Mouse (Mus musculus): ENCODE results near the gene Gdf5. TPM values are rescaled to one million over a fixed set of nuclear protein-coding genes. Genes with fewer than 3 reads are reported as not detected.
A peak's percentile ranks its signal among the peaks of the same experiment; 100 is the strongest.

Gdf5 gene
- polyA plus RNA-seq, 1 experiment from 2014 or later, result 0.70 TPM

DNA sequence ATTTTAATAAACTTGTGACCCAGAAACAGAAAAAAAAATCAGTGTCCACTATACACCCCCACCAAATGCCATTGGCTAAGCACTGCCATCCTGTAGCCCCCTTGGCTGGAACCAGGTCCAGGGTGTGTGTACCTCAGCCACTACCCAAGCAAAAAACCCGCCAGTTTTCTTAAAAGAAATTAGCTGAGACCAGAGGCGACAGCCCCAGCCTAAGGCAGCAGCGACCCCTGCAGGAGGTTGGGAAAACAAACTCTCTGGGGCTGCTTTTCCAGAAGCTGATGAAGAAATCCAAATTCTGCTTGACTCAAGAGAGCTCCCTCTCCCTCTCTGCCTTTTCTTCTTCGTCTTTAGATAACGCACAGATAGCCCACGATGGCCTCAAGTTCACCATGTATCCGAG is 902 bp upstream of the Gdf5 start:
- no peak overlapping the region for H3K4me3 ChIP-seq (replicated peaks; ENCODE audit: low read depth, low read length)
- ATAC-seq (ENCODE audit: low FRiP score, low TSS enrichment), result no peak
- no peaks in the 10 kb centered on the region for H3K36me3 ChIP-seq (ENCODE audit: control insufficient read depth, insufficient read depth, low read length)
- H3K27ac ChIP-seq (replicated peaks; ENCODE audit: low read depth, low read length), result no peak overlapping the region
- no peaks in the 10 kb centered on the region for H3K9me3 ChIP-seq (ENCODE audit: control insufficient read depth, low read length)
- WGBS, result 3% methylated on average over 7 of the region's 7 CpGs
- no peak overlapping the region for H3K4me2 ChIP-seq (ENCODE audit: low read length)
- H3K4me1 ChIP-seq (ENCODE audit: control insufficient read depth, insufficient read depth, low read length), result peaks cover 13% of the 10 kb centered on the region; the same call in 1 of the 2 replicates
- no peak overlapping the region for H3K9ac ChIP-seq (replicated peaks; ENCODE audit: low read length)
- H3K27me3 ChIP-seq (ENCODE audit: control insufficient read depth, insufficient read depth, low read length), result no peaks in the 10 kb centered on the region
- DNase-seq, result peak; percentile 81

DNA sequence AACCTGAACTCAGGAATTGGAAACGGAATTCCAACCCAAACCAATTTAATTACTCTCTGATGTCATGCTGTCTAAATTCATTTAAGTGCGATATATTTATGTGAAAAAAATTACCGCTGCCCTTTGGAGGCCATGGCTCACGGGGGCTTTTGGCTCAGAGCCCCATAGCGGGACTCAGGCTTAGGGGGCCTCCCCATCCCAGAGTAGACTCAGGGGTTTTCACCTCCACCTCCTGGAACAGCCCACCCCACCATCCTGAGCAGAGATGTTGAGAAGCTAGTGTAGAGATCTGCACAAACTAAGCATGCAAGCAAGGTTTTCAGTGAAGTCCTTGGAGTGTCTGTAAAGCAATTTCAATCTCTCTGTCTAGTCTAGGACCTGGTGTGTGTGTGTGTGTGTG is 413 bp upstream of the Gdf5 start:
- H3K27ac ChIP-seq (replicated peaks; ENCODE audit: low read depth, low read length), result no peak overlapping the region
- no peak overlapping the region for H3K9ac ChIP-seq (replicated peaks; ENCODE audit: low read length)
- peaks cover 13% of the 10 kb centered on the region; the same call in 1 of the 2 replicates for H3K4me1 ChIP-seq (ENCODE audit: control insufficient read depth, insufficient read depth, low read length)
- H3K36me3 ChIP-seq (ENCODE audit: control insufficient read depth, insufficient read depth, low read length), result no peaks in the 10 kb centered on the region
- ATAC-seq (ENCODE audit: low FRiP score, low TSS enrichment) (no peak), DNase-seq (no peak)
- WGBS, result 51% methylated on average over 5 of the region's 5 CpGs
- no peak overlapping the region for H3K4me2 ChIP-seq (ENCODE audit: low read length)
- H3K27me3 ChIP-seq (ENCODE audit: control insufficient read depth, insufficient read depth, low read length), result no peaks in the 10 kb centered on the region
- H3K4me3 ChIP-seq (replicated peaks; ENCODE audit: low read depth, low read length), result no peak overlapping the region
- no peaks in the 10 kb centered on the region for H3K9me3 ChIP-seq (ENCODE audit: control insufficient read depth, low read length)

DNA sequence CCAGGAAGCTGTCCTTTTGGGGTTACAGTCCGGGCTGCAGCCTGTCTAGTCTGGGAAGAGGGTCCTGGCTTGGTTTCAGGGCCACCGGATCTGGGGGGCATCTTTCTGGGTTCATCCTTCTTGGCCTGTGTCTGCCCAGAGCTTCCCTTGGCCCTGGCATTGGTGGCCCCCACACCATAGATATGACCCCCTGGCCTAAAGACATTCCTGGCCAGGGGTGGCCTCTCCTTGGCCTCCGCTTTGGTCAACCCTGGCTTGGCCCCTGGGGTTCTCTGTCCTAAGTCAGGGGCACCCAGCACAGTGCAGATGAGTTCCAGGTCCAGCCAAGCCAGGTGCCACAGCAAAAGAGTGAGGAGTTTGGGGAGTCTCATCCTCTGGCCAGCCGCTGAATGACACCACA is 482 bp downstream of the Gdf5 start:
- peaks cover 13% of the 10 kb centered on the region; the same call in 1 of the 2 replicates for H3K4me1 ChIP-seq (ENCODE audit: control insufficient read depth, insufficient read depth, low read length)
- no peak overlapping the region for H3K4me2 ChIP-seq (ENCODE audit: low read length)
- no peak overlapping the region for H3K27ac ChIP-seq (replicated peaks; ENCODE audit: low read depth, low read length)
- no peaks in the 10 kb centered on the region for H3K9me3 ChIP-seq (ENCODE audit: control insufficient read depth, low read length)
- no peak overlapping the region for H3K4me3 ChIP-seq (replicated peaks; ENCODE audit: low read depth, low read length)
- no peaks in the 10 kb centered on the region for H3K36me3 ChIP-seq (ENCODE audit: control insufficient read depth, insufficient read depth, low read length)
- DNase-seq (no peak), ATAC-seq (ENCODE audit: low FRiP score, low TSS enrichment) (no peak)
- H3K27me3 ChIP-seq (ENCODE audit: control insufficient read depth, insufficient read depth, low read length), result no peaks in the 10 kb centered on the region
- 83% methylated on average over 4 of the region's 4 CpGs for WGBS
- H3K9ac ChIP-seq (replicated peaks; ENCODE audit: low read length), result no peak overlapping the region

DNA sequence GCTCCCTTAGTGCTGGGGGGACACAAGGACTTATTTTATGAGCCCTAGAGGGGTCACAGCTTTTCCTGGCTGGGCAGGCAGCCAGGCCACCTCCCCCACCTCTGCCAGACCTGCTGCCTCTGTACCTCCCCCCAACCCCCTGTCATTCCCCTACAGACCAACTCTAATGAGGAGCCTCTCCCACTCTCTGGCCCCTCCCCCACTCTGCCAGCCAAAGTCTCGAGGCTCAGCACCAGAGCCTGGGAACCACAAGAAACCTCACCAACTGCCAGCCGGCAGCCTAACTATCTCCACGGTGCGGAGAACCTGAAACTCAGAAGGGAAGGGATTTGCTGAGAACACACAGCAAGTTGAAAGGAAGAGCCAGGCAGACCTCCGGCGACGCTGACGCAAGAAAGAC is 1.7 kb downstream of the Gdf5 start:
- WGBS, result 2% methylated on average over 8 of the region's 8 CpGs
- no peaks in the 10 kb centered on the region for H3K36me3 ChIP-seq (ENCODE audit: control insufficient read depth, insufficient read depth, low read length)
- ATAC-seq (ENCODE audit: low FRiP score, low TSS enrichment) (no peak), DNase-seq (peak; percentile 62)
- H3K4me1 ChIP-seq (ENCODE audit: control insufficient read depth, insufficient read depth, low read length), result peaks cover 13% of the 10 kb centered on the region; the same call in 1 of the 2 replicates
- H3K9ac ChIP-seq (replicated peaks; ENCODE audit: low read length), result no peak overlapping the region
- peak overlapping the region; percentile 31; the same call in 1 of the 2 replicates for H3K4me2 ChIP-seq (ENCODE audit: low read length)
- no peaks in the 10 kb centered on the region for H3K27me3 ChIP-seq (ENCODE audit: control insufficient read depth, insufficient read depth, low read length)
- H3K9me3 ChIP-seq (ENCODE audit: control insufficient read depth, low read length), result no peaks in the 10 kb centered on the region
- H3K4me3 ChIP-seq (replicated peaks; ENCODE audit: low read depth, low read length), result no peak overlapping the region
- no peak overlapping the region for H3K27ac ChIP-seq (replicated peaks; ENCODE audit: low read depth, low read length)

DNA sequence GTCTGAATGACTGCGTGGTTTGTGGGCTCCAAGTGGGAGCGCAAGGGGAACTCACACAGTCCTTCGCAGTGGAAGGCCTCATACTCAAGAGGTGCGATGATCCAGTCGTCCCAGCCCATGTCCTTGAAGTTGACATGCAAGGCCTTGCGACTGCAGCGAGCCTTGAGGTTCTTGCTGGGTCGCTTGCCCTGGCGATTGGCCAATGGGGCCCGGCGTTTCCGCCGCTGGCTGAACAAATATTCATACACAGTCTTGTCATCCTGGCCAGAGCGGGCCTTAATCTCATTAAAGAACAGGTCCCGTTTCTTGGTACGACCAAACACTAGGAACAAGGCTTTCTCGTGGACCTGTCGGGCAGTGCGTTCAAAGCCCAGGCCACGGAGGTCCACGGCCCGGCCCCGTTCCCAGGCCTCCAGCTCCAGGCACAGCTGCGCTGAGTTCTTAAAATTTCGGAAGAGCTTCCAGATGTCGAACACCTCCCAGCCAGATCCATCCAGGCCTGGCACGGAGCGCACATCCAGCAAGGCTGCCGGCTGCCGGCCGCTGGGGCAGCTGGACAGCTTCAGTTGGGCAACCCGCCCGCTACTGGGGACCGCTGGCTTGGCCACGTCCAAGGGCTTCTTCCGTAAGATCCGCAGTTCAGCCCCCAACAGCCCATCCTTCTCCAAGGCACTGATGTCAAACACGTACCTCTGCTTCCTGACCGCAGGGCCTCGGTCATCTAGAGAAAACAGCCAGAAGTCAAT is 3.3 kb downstream of the Gdf5 start:
- Histone ChIP-seq H3K27me3 (ENCODE audit: control insufficient read depth, insufficient read depth, low read length) (no peaks in the 10 kb centered on the region), H3K36me3 (ENCODE audit: control insufficient read depth, insufficient read depth, low read length) (no peaks in the 10 kb centered on the region), H3K4me1 (ENCODE audit: control insufficient read depth, insufficient read depth, low read length) (peaks cover 13% of the 10 kb centered on the region; the same call in 1 of the 2 replicates), H3K9me3 (ENCODE audit: control insufficient read depth, low read length) (no peaks in the 10 kb centered on the region), H3K4me3 (replicated peaks; ENCODE audit: low read depth, low read length) (no peak overlapping the region), H3K4me2 (ENCODE audit: low read length) (no peak overlapping the region), H3K9ac (replicated peaks; ENCODE audit: low read length) (no peak overlapping the region), H3K27ac (replicated peaks; ENCODE audit: low read depth, low read length) (no peak overlapping the region)
- no peak for ATAC-seq (ENCODE audit: low FRiP score, low TSS enrichment)
- 91% methylated on average over 40 of the region's 40 CpGs for WGBS
- DNase-seq, result no peak

DNA sequence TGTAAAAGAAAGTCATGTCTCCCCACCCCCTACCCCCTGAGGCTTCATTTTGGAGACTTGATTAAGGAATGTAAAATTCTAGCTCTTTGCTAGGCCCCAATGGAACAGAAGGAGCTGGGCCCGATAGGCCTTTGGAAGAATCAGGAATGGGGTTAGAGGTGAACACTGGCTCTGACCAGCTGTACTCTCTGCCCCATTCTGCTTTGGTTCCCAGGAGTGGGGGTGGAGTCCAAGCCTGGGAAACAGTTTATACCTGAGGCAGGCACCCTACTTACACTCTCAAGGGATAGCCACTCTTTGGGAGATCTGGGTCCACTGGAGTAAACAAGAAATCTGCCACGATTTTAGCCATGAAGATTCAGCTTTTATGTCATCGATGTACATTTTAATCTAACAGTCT is 4.5 kb downstream of the Gdf5 start, which contains the start of gene Gm15557:
TSS of gene Gm15557 (plus strand) at position 48 of the 400 bp plus-strand sequence.
- Histone ChIP-seq H3K4me2 (ENCODE audit: low read length) (no peak within 1 kb of the TSS), H3K4me3 (replicated peaks; ENCODE audit: low read depth, low read length) (no peak within 1 kb of the TSS), H3K36me3 (ENCODE audit: control insufficient read depth, insufficient read depth, low read length) (no peaks in the 10 kb centered on the region), H3K9me3 (ENCODE audit: control insufficient read depth, low read length) (no peaks in the 10 kb centered on the region), H3K4me1 (ENCODE audit: control insufficient read depth, insufficient read depth, low read length) (peaks cover 8% of the 10 kb centered on the region; the same call in 1 of the 2 replicates), H3K27me3 (ENCODE audit: control insufficient read depth, insufficient read depth, low read length) (no peaks in the 10 kb centered on the region), H3K27ac (replicated peaks; ENCODE audit: low read depth, low read length) (no peak within 1 kb of the TSS), H3K9ac (replicated peaks; ENCODE audit: low read length) (no peak within 1 kb of the TSS)
- no peak for DNase-seq
- ATAC-seq (ENCODE audit: low FRiP score, low TSS enrichment), result no peak
- 88% methylated on average over 3 of the region's 3 CpGs for WGBS

DNA sequence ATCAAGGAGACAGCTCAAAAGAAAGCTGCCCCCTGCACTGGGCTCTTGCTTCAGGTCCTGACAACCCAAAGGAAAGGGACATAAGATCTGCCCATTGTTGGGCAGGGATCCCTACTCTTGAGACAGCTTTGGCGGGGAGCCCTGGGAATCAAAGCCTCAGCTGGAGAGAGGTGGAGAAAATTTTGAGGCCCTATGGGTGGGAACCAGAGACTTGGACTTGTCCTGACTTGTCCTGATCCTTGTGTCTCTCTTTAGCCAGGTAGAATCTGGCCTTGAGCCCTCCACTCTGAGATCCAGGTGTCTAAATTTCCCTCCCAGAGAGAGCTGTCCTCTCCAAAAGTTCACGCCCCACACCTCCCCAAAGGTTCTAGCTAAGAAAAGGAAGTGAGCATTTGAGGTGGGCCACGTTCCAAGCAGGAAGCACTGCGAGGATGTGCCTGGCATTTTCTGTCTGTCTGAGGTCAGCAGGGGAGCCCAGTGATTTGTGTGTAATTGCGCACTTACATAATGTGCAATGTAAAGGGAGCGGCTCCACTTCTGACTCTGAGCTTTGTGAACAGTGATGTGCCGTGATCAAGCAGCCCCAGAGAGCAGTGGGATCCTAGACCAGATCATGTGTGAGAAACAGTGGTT is 5.2 kb downstream of the Gdf5 start:
- H3K4me2 ChIP-seq (ENCODE audit: low read length), result no peak overlapping the region
- no peaks in the 10 kb centered on the region for H3K9me3 ChIP-seq (ENCODE audit: control insufficient read depth, low read length)
- H3K27me3 ChIP-seq (ENCODE audit: control insufficient read depth, insufficient read depth, low read length), result no peaks in the 10 kb centered on the region
- no peaks in the 10 kb centered on the region for H3K36me3 ChIP-seq (ENCODE audit: control insufficient read depth, insufficient read depth, low read length)
- H3K4me1 ChIP-seq (ENCODE audit: control insufficient read depth, insufficient read depth, low read length), result peaks cover 8% of the 10 kb centered on the region; the same call in 1 of the 2 replicates
- H3K4me3 ChIP-seq (replicated peaks; ENCODE audit: low read depth, low read length), result no peak overlapping the region
- WGBS, result 84% methylated on average over 7 of the region's 7 CpGs
- ATAC-seq (ENCODE audit: low FRiP score, low TSS enrichment), result no peak
- DNase-seq, result no peak
- H3K27ac ChIP-seq (replicated peaks; ENCODE audit: low read depth, low read length), result no peak overlapping the region
- H3K9ac ChIP-seq (replicated peaks; ENCODE audit: low read length), result no peak overlapping the region

DNA sequence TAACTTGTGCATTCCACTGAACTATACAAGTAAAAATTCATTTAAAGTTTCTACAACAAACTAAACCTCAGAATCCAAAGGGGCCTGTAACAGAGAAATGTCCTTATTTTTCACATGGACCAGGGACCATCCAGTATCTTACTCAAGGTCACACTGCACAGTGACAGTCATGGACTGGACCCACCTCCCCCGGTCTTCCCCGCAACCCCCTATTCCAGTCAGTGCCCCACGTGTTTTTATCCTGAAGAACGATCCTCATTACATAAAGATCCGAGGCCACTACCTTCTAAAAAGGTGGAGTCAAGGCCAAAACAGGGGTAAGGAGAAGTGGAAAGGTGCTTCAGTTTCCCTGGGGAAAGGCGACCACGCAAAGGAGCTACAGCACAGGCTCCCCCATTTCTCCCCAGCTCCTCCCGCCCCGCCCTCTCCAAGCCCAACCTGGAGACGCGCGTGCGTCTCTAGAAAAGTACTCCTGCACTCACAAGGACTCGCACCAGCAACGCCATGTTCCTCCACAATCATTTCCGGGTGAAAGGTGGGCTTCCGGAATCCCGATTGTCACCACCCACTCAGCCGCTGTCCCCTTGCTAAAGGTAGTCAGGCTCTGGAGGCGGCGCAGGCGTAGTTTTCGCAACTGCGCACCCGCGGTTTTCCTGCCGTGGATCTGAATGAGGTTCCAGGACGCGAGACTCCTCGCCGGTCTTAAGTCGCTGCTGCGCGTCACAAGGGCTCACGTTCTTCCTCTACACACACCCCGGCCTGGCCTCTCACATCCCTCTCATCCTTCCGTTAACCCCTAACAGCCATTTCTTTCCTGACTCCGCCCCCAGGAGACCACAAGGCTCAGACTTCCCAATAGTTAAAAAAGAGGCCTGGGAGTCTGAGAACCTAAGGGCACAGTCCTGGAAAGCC is 15.4 kb downstream of the Gdf5 start, which contains the start of gene Uqcc1:
TSS of gene Uqcc1 (minus strand) at position 780 of the 912 bp plus-strand sequence.
- H3K9ac ChIP-seq (replicated peaks; ENCODE audit: low read length), result peak within 1 kb of the TSS; percentile 47
- H3K36me3 ChIP-seq (ENCODE audit: control insufficient read depth, insufficient read depth, low read length), result no peaks in the 10 kb centered on the region
- H3K4me1 ChIP-seq (ENCODE audit: control insufficient read depth, insufficient read depth, low read length), result peaks cover 8% of the 10 kb centered on the region
- ATAC-seq (ENCODE audit: low FRiP score, low TSS enrichment), result peak; percentile 89
- H3K4me2 ChIP-seq (ENCODE audit: low read length), result peak within 1 kb of the TSS; percentile 66
- H3K4me3 ChIP-seq (replicated peaks; ENCODE audit: low read depth, low read length), result peak within 1 kb of the TSS; percentile 50
- WGBS, result under 1% methylated on average over 38 of the region's 38 CpGs
- DNase-seq, result peak; percentile 98
- H3K9me3 ChIP-seq (ENCODE audit: control insufficient read depth, low read length), result no peaks in the 10 kb centered on the region
- peak within 1 kb of the TSS; percentile 81 for H3K27ac ChIP-seq (replicated peaks; ENCODE audit: low read depth, low read length)
- H3K27me3 ChIP-seq (ENCODE audit: control insufficient read depth, insufficient read depth, low read length), result no peaks in the 10 kb centered on the region
